Mouse (Mus musculus): ENCODE results near the gene Alppl2. TPM values are rescaled to one million over a fixed set of nuclear protein-coding genes. Genes with fewer than 3 reads are reported as not detected.
A peak's percentile ranks its signal among the peaks of the same experiment; 100 is the strongest.

Alppl2 gene
- polyA plus RNA-seq (2015; fragmentation: Nextera tagmentation; extraction: Ambion mirVana), result not detected in 2 replicates

- Histone ChIP-seq H3K36me3 (ENCODE audit: control insufficient read depth, insufficient read depth, low read length) (no peaks in the 10 kb centered on the region), H3K4me2 (ENCODE audit: low read depth, low read length) (no peak within 1 kb of the TSS), H3K4me1 (ENCODE audit: control insufficient read depth, insufficient read depth, low read length) (peaks cover 4% of the 10 kb centered on the region; the same call in 1 of the 2 replicates), H3K4me3 (ENCODE audit: low read length) (no peak within 1 kb of the TSS), H3K9me3 (ENCODE audit: control insufficient read depth, low read length) (no peaks in the 10 kb centered on the region), H3K9ac (ENCODE audit: low read depth, low read length) (no peak within 1 kb of the TSS), H3K27ac (ENCODE audit: low read length) (no peak within 1 kb of the TSS), H3K27me3 (replicated peaks; ENCODE audit: control insufficient read depth, insufficient read depth, low read length) (no peaks in the 10 kb centered on the region)
- ATAC-seq, result no peak
- 80% methylated on average over 4 of the region's 4 CpGs for WGBS
Observed at GRCm38 (mm10) chr1:87089828-87090227, at the start of gene Alppl2. TSS of gene Alppl2 (minus strand) at chr1:87089928.

GRCm38 (mm10) chr1:87131803-87132202 is 42.1 kb upstream of the Alppl2 start:
- Histone ChIP-seq H3K4me3 (ENCODE audit: low read length) (no peak overlapping the region), H3K27ac (ENCODE audit: low read length) (no peak overlapping the region), H3K4me2 (ENCODE audit: low read depth, low read length) (no peak overlapping the region), H3K36me3 (ENCODE audit: control insufficient read depth, insufficient read depth, low read length) (no peaks in the 10 kb centered on the region), H3K4me1 (ENCODE audit: control insufficient read depth, insufficient read depth, low read length) (0 out of 2 replicates have a peak, but pooled peaks cover 4% of the 10 kb centered on the region), H3K27me3 (replicated peaks; ENCODE audit: control insufficient read depth, insufficient read depth, low read length) (peaks cover 16% of the 10 kb centered on the region), H3K9me3 (ENCODE audit: control insufficient read depth, low read length) (no peaks in the 10 kb centered on the region), H3K9ac (ENCODE audit: low read depth, low read length) (no peak overlapping the region)
- WGBS, result 81% methylated on average over 4 of the region's 4 CpGs
- ATAC-seq, result no peak

GRCm38 (mm10) chr1:87127206-87128030 is 37.7 kb upstream of the Alppl2 start:
- no peak overlapping the region; the same call in 1 of the 2 replicates for H3K4me3 ChIP-seq (ENCODE audit: low read length)
- peaks cover 23% of the 10 kb centered on the region for H3K27me3 ChIP-seq (replicated peaks; ENCODE audit: control insufficient read depth, insufficient read depth, low read length)
- H3K27ac ChIP-seq (ENCODE audit: low read length), result no peak overlapping the region
- no peak overlapping the region for H3K9ac ChIP-seq (ENCODE audit: low read depth, low read length)
- WGBS, result 12% methylated on average over 39 of the region's 43 CpGs
- H3K36me3 ChIP-seq (ENCODE audit: control insufficient read depth, insufficient read depth, low read length), result no peaks in the 10 kb centered on the region
- ATAC-seq, result 0 out of 2 replicates have a peak, but pooled peaks have one; percentile 11
- peak overlapping the region; percentile 19; the same call in 1 of the 2 replicates for H3K4me2 ChIP-seq (ENCODE audit: low read depth, low read length)
- peaks cover 6% of the 10 kb centered on the region; the same call in 1 of the 2 replicates for H3K4me1 ChIP-seq (ENCODE audit: control insufficient read depth, insufficient read depth, low read length)
- H3K9me3 ChIP-seq (ENCODE audit: control insufficient read depth, low read length), result no peaks in the 10 kb centered on the region

- peak; percentile 48; the same call in 1 of the 2 replicates for ATAC-seq
- H3K4me2 ChIP-seq (ENCODE audit: low read depth, low read length), result no peak within 1 kb of the TSS
- H3K27me3 ChIP-seq (replicated peaks; ENCODE audit: control insufficient read depth, insufficient read depth, low read length), result peaks cover 23% of the 10 kb centered on the region
- no peak within 1 kb of the TSS for H3K4me3 ChIP-seq (ENCODE audit: low read length)
- no peak within 1 kb of the TSS for H3K27ac ChIP-seq (ENCODE audit: low read length)
- H3K4me1 ChIP-seq (ENCODE audit: control insufficient read depth, insufficient read depth, low read length), result peaks cover 6% of the 10 kb centered on the region; the same call in 1 of the 2 replicates
- H3K36me3 ChIP-seq (ENCODE audit: control insufficient read depth, insufficient read depth, low read length), result no peaks in the 10 kb centered on the region
- H3K9me3 ChIP-seq (ENCODE audit: control insufficient read depth, low read length), result no peaks in the 10 kb centered on the region
- WGBS, result 73% methylated on average over 6 of the region's 6 CpGs
- H3K9ac ChIP-seq (ENCODE audit: low read depth, low read length), result no peak within 1 kb of the TSS
Observed at GRCm38 (mm10) chr1:87124673-87125072, 34.9 kb upstream of the Alppl2 start, which contains the start of gene Akp3. TSS of gene Akp3 (plus strand) at chr1:87124973.

GRCm38 (mm10) chr1:87114784-87115183 is 25.1 kb upstream of the Alppl2 start:
- 67% methylated on average over 1 of the region's 1 CpGs for WGBS

GRCm38 (mm10) chr1:87111719-87112354 is 22.1 kb upstream of the Alppl2 start:
- H3K4me3 ChIP-seq (ENCODE audit: low read length), result no peak overlapping the region
- H3K27ac ChIP-seq (ENCODE audit: low read length), result no peak overlapping the region
- no peaks in the 10 kb centered on the region for H3K36me3 ChIP-seq (ENCODE audit: control insufficient read depth, insufficient read depth, low read length)
- 45% methylated on average over 9 of the region's 9 CpGs for WGBS
- ATAC-seq, result no peak
- H3K4me2 ChIP-seq (ENCODE audit: low read depth, low read length), result no peak overlapping the region
- H3K9ac ChIP-seq (ENCODE audit: low read depth, low read length), result no peak overlapping the region
- no peaks in the 10 kb centered on the region for H3K4me1 ChIP-seq (ENCODE audit: control insufficient read depth, insufficient read depth, low read length)
- H3K27me3 ChIP-seq (replicated peaks; ENCODE audit: control insufficient read depth, insufficient read depth, low read length), result no peaks in the 10 kb centered on the region
- no peaks in the 10 kb centered on the region for H3K9me3 ChIP-seq (ENCODE audit: control insufficient read depth, low read length)

More at GRCm38 (mm10) chr1:87114784-87115183, 25.1 kb upstream of the Alppl2 start:
- Histone ChIP-seq H3K9ac (ENCODE audit: low read depth, low read length) (no peak overlapping the region), H3K9me3 (ENCODE audit: control insufficient read depth, low read length) (no peaks in the 10 kb centered on the region), H3K4me3 (ENCODE audit: low read length) (no peak overlapping the region), H3K27ac (ENCODE audit: low read length) (no peak overlapping the region), H3K4me1 (ENCODE audit: control insufficient read depth, insufficient read depth, low read length) (no peaks in the 10 kb centered on the region), H3K36me3 (ENCODE audit: control insufficient read depth, insufficient read depth, low read length) (no peaks in the 10 kb centered on the region), H3K27me3 (replicated peaks; ENCODE audit: control insufficient read depth, insufficient read depth, low read length) (no peaks in the 10 kb centered on the region), H3K4me2 (ENCODE audit: low read depth, low read length) (no peak overlapping the region)
- peak; percentile 67 for ATAC-seq

- H3K36me3 ChIP-seq (ENCODE audit: control insufficient read depth, insufficient read depth, low read length), result no peaks in the 10 kb centered on the region
- WGBS, result 80% methylated on average over 4 of the region's 4 CpGs
- no peak overlapping the region for H3K9ac ChIP-seq (ENCODE audit: low read depth, low read length)
- H3K4me1 ChIP-seq (ENCODE audit: control insufficient read depth, insufficient read depth, low read length), result no peaks in the 10 kb centered on the region
- H3K27ac ChIP-seq (ENCODE audit: low read length), result no peak overlapping the region
- no peak overlapping the region for H3K4me2 ChIP-seq (ENCODE audit: low read depth, low read length)
- H3K4me3 ChIP-seq (ENCODE audit: low read length), result no peak overlapping the region
- no peaks in the 10 kb centered on the region for H3K9me3 ChIP-seq (ENCODE audit: control insufficient read depth, low read length)
- peak; percentile 55; the same call in 1 of the 2 replicates for ATAC-seq
- H3K27me3 ChIP-seq (replicated peaks; ENCODE audit: control insufficient read depth, insufficient read depth, low read length), result no peaks in the 10 kb centered on the region
Observed at GRCm38 (mm10) chr1:87108564-87108963, 18.8 kb upstream of the Alppl2 start.

GRCm38 (mm10) chr1:87106536-87106935 is 16.8 kb upstream of the Alppl2 start:
- no peak for ATAC-seq
- WGBS, result 77% methylated on average over 8 of the region's 8 CpGs
- Histone ChIP-seq H3K27me3 (replicated peaks; ENCODE audit: control insufficient read depth, insufficient read depth, low read length) (no peaks in the 10 kb centered on the region), H3K4me3 (ENCODE audit: low read length) (no peak overlapping the region), H3K4me1 (ENCODE audit: control insufficient read depth, insufficient read depth, low read length) (peaks cover under 1% of the 10 kb centered on the region; the same call in 1 of the 2 replicates), H3K27ac (ENCODE audit: low read length) (no peak overlapping the region), H3K9me3 (ENCODE audit: control insufficient read depth, low read length) (no peaks in the 10 kb centered on the region), H3K9ac (ENCODE audit: low read depth, low read length) (no peak overlapping the region), H3K36me3 (ENCODE audit: control insufficient read depth, insufficient read depth, low read length) (no peaks in the 10 kb centered on the region), H3K4me2 (ENCODE audit: low read depth, low read length) (no peak overlapping the region)

GRCm38 (mm10) chr1:87103936-87104335 is 14.2 kb upstream of the Alppl2 start:
- WGBS, result 88% methylated on average over 1 of the region's 1 CpGs
- Histone ChIP-seq H3K4me1 (ENCODE audit: control insufficient read depth, insufficient read depth, low read length) (peaks cover 3% of the 10 kb centered on the region; the same call in 1 of the 2 replicates), H3K27me3 (replicated peaks; ENCODE audit: control insufficient read depth, insufficient read depth, low read length) (no peaks in the 10 kb centered on the region), H3K9ac (ENCODE audit: low read depth, low read length) (no peak overlapping the region), H3K9me3 (ENCODE audit: control insufficient read depth, low read length) (no peaks in the 10 kb centered on the region), H3K4me2 (ENCODE audit: low read depth, low read length) (no peak overlapping the region), H3K27ac (ENCODE audit: low read length) (no peak overlapping the region), H3K4me3 (ENCODE audit: low read length) (no peak overlapping the region), H3K36me3 (ENCODE audit: control insufficient read depth, insufficient read depth, low read length) (no peaks in the 10 kb centered on the region)
- ATAC-seq, result no peak

Measured in intestine, embryonic 16.5 days (tissue).